Mouse (Mus musculus) liver (tissue): ENCODE data around the gene Rpl18.

Experiments used
- DNase-seq: peaks from one replicate; pipeline ENCODE4 v3.0.0-alpha.2; 2020; ENCODE audit warnings: mixed read lengths

Rpl18 gene

DNA sequence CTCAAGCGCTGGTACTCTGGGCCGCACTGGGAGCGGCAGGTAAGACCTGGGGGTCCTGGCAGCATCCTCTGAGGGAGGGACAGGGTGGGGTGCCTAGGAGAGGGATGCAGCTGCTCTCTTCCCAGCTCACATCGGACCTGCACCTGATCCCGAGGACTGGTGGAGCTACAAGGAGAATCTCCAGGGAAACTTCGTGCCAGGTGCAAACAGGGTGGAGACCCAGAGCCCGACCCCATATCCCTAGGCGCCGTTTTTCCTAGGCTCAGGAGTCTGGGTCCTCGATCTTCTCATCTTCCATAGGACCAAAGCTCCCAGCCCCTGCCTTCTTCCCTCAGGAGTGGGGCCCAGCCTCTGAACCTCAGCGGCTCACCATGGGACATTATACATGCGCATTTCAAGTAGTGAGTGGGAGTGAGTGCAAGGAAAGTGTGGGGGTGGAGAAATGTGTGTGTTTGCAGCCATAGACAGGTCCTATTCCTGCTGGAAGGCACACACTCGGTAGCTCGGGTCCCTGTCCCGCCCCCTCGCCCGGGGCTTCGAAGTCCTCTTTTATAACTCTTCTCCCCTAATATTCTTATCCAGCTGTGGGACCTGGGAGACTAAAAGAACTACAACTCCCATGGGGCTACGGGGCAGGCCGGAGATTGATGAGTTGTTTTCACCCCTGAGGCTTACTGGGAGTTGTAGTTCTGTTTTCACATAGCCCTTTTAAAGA lies 14.8 kb upstream of the Rpl18 start:
- DNase-seq: peak; percentile 47

DNA sequence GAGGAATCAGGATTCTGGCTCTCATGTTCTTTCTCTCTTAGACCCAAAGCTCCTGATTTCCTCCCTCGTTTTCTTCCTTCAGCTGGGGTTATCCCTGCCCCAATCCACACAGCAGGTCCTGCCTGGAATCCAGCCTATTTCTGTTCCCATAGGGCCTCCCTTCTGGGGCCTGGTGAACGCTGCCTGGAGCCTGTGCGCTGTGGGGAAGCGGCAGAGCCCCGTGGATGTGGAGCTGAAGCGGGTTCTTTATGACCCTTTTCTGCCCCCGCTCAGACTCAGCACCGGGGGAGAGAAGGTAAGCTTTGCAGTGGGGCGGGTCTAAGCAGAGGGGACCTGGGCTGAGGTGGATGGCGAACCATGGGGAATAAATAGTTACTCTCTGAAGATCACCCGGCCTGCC lies 14.2 kb upstream of the Rpl18 start:
- DNase-seq: no peak

DNA sequence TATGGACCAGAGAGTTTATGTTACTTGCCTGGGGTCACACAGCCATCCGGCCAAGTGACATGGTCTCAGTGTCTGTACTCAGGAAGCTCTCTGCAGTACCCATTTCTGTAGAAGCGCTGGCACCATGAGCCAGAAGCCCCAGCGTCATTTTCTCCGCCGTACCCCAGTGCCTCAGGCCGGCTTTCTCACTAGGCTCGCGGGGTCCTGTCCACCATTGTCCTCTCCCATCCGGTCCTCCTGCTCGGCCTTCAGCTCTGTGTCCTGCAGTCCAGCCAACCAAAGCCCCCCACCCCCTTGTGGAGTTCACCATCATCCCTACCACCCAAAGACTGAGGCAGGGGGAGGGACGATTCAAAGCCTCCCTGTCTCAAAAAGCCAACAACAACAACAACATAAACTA lies 13.7 kb upstream of the Rpl18 start:
- no peak for DNase-seq

DNA sequence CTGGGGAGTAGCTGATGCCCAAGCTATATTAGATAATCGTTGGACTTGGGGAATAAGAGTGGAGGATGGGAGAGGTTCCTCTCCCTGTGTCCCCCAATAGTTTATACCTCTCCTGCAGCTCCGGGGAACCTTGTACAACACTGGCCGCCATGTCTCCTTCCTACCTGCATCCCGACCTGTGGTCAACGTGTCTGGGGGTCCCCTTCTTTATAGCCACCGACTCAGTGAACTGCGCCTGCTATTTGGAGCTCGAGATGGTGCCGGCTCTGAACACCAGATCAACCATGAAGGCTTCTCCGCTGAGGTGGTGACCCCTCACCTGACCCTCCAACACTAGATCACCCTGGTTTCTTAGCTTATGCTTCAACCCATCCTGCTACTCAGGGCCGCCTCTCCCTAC lies 12.9 kb upstream of the Rpl18 start:
- no peak for DNase-seq

DNA sequence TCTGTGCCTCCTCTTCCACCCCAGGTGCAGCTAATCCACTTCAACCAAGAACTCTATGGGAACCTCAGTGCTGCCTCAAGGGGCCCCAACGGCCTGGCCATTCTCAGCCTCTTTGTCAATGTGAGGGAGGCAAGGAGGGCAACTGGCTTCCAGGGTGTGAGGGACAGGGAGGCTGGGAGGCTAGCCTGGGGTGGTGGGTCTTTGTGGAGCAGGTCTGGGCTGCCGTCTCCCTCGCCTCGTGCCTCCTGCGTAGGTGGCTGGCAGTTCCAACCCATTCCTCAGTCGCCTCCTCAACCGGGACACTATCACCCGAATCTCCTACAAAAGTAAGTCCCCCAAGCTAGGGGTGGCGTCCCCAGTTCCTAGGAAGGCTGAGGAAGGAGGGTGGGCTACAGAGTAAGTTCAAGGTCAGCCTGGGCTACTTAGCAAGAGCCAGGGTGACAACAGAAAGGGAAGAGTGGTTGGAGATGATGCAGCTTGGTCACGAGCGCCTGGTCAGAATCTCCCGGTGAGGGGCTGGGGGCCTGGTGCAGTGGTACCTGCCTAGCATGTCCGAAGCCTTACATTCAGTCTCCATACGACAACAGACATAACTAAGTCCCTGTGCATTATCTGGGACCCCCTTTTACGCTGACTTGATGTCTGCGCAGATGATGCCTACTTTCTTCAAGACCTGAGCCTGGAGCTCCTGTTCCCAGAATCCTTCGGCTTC lies 12.3 kb upstream of the Rpl18 start:
- DNase-seq: no peak

DNA sequence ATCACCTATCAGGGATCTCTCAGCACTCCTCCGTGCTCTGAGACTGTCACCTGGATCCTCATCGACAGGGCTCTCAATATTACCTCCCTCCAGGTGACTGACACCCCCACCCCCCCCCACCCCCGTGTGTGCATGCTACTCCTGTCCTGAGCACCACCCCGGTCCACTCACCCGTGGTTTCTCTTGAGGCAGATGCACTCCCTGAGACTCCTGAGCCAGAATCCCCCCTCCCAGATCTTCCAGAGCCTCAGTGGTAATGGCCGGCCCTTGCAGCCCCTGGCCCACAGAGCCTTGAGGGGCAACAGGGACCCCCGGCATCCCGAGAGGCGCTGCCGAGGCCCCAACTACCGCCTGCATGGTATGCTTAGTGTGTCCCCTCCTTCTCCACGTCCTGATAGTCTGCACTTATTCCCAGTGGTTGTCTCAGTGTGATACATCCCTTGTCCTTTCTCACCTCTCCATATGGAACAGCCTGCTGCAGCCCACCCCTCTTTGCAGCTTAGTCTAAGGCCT lies 11.7 kb upstream of the Rpl18 start:
- DNase-seq: no peak

DNA sequence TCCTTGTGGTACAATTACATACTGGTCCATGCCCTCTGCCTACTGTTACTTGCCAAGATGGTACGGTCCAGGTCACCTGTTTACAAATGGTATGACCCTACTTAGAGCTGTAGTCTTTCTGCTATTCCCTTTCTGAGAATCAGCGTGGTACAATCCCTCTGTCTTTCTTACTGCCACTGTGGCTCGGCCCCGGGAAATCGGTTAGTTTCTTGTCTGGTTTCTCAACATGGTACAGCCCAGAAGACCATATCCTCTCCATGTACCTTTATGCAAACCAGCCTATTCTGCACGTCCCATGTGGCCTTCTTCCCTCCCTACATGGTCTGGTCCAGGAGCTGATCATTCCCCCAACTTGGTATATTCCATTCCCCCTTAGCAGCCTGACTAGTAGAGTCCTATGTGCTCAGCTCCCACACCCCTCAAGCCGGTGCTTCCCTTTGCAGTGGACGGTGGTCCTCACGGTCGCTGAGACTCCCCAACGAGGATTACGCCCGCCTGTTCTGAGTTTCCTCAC lies 11.2 kb upstream of the Rpl18 start:
- DNase-seq: peak; percentile 52

DNA sequence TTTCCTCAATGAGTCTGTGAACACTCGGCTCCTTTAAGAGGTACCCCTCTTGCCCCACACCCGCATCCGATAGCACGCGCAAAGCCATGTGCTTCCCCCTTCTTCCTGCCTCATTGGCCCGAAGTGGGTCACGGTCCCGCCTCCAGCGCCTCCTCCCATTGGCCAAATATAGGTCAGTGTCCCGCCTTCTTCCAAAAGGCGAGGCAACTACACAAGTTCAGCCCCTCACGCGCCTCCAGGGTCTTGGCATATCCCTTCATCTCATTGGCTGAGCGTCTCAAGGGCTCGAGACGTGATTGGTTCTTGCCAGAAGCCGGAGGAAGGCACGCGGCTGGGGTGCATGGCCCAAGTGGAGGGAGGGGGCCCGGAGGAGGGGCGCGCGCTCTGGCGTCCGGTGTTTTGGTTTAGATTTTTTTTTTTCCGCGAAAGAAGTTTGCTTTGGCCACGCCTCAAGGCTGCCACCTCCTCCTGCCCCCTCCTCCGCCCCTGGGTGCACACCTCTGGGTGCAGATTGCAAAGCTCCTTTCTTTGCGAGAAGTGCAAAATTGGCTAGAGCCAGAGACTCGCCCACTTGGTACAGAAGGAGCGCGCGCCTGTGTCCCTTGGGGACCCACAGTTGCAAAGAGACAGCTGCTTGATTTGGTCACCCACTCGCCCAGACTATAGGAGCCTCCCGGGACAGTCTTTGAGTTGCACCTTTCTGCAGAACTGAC lies 10.4 kb upstream of the Rpl18 start, which contains the start of gene Dbp:
TSS of gene Dbp (plus strand) at position 359 of the 713 bp plus-strand sequence.
- DNase-seq: peak; percentile 95

DNA sequence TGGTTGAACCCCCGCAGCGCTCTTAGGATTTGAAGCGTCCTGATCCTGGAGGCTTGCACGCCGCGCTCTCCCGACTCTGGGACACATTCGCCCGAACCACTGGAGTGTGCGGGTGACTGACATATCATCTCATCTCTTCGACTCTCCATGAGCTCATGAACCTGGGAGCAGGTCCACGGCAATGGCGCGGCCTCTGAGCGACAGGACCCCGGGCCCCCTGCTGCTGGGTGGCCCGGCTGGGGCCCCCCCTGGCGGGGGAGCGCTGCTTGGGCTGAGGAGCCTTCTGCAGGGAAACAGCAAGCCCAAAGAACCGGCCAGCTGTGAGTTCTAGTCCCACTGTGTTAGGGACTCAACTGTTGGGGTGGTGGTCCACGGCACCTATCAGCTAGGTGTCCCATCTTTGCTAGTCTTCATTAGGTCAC lies 9.8 kb upstream of the Rpl18 start:
- DNase-seq: no peak

DNA sequence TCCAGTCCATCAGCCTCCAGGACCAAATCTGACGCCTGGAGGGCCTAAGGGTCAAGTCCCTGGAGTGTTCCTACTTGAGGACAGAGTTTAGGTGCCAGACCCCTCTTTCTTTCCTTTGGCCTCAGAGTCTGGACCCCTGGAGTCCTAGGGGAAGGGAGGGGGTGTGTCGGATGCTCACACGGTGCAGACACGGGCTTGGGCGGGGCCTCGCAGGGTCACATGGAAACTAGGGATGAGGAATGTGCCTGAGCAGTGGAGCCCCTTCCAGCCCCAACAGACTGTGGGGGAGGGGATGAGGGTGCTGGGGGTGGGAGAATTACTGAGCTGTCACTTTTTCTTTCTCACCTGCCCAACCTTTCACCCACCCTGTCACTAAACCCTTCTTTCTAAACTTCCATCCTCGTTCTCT lies 9.4 kb upstream of the Rpl18 start:
- peak; percentile 62 for DNase-seq

DNA sequence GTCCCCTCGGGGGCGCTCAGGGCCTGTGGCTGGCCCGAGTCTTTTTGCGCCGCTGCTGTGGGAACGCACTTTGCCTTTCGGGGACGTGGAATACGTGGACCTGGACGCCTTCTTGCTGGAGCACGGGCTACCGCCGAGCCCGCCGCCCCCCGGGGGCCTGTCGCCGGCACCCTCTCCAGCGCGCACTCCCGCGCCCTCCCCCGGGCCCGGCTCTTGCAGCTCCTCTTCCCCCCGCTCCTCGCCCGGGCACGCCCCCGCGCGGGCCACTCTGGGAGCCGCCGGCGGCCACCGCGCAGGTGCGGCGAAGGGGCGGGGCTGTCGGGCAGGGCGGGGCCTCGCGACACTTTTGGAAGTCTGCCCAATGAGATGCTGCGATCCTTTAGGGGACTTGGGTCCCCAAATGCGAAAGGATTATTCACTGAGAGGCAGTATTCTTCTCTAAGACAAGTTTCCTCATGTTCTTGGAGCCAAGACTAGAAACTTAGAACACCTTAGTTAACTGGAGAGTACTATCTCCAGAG lies 8.5 kb upstream of the Rpl18 start:
- peak; percentile 91 for DNase-seq

DNA sequence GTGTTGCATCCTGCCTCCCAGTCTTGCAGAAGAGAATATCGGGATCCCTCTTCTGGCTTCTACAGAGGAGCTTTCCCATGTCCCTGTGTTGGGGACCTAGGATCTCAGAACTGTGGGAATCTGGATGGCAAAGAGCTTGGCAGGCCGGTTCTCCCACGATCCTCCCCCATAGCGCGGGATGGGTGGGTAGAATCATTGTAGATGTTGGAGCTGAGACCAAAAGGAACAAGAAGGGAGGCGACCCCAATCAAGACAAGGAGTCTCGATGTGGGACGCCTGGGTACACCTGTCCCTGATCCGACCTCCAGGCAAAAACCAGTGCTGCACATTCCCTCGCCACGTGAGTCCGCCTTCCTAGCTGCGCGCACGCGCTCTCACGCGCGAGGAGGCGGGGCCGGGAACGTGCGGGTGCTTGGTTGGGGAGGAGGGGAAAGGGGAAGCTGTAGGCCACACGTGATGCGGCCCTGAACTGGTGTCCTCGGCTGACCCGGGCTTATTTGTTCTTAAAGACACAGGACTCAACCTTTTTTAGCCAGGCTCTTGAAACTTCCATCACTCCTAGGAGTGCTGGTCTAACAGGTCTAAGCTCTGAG lies 7.8 kb upstream of the Rpl18 start:
- peak; percentile 86 for DNase-seq

DNA sequence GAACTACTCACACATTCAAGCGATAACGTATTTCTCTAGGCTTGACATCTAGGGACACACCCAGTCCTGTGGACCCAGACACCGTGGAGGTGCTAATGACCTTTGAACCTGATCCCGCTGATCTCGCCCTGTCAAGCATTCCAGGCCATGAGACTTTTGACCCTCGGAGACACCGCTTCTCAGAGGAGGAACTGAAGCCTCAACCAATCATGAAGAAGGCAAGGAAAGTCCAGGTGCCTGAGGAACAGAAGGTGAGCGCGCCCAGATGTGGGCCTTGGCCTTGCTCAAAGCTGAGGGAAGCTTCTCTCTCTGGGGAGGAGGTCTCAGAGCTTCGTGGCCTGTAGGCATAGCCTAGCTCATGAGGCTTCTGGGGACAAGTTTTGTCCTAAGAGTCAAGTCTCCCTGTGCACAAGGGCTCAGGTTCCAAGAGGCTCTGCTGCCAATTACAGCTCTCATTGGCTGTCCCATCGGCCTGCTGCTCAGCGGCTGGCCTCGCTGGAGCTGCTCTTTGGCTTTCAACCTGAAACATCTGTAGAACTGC lies 7.0 kb upstream of the Rpl18 start:
- no peak for DNase-seq

DNA sequence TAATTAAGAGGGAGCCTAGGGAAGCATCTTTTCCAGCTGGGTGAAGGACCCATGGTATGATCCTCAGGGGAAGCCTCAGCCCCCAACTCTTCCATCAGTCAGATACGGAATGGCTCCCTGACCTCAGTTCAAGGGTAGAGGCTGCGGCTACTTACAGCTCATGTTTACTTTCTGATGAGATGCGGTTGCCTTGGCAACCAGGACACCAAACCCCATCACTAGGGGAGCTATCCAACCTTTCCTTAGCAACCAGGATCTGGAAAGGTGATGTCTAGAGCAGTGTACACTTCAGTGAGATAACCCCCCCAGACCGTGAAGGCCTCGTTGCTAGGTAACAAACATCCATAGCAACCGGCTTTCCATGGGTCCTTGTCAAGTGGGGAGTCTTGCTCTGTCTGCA lies 6.2 kb upstream of the Rpl18 start:
- no peak for DNase-seq

DNA sequence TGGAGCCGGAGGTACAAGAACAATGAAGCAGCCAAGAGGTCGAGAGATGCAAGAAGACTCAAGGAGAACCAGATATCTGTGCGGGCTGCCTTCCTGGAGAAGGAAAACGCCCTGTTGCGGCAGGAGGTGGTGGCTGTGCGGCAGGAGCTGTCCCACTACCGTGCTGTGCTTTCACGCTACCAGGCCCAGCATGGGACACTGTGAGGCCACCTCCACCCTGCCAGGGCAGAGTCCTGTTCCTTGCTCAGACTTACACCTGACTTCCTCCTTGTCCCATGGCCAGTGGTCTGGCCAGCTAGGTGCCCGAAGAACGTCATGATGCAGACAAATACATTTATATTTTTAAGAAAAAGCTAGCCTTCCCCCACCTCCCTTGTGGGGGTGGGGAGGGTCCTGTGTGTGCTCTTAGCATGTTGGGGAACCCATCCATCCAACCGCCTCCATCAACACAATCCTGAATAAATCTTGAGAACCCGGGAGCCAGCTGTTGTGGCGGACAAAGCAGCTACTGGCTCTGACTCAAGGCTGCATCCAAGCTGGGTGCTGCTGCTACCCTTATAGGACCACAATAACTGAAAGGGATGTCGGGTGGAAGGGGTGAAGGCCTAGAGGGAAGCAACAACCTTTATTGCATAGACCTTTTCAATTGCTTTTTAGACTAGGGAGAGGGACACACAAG lies 5.4 kb upstream of the Rpl18 start:
- DNase-seq: no peak

DNA sequence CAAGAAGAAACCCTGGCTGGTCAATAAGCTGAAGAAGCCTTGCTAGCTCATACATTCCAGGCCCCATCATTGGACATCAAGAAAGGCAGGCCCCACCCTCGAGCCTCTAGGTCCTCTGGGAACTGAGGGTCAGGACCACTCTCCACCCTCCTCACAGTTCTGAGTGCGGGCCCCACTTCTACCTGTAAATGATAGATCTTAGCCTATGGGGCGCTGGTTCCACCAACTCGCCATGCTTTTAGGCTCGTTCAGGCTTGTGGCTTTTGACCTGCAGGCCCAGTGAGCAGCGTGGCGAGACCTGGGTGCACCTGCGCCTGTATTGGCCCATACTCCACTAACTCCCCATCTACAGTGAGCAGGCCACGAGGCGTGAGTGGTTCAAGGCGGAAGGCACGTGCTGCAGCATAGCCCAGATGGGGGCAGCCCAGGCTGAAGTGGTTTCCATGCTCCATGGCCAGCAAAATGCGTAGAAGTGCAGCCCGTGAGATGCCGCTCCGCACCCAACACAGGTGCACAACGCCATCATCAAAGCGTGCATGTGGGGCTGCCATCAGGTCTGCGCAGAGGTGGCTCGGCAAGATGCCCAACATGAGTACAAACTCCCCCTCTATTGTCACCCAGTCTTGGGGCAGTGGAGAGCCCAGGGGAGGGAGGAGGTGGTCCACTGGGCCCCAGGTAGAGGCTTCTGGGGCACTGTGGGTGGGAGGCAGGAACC lies 4.6 kb upstream of the Rpl18 start:
- no peak for DNase-seq

DNA sequence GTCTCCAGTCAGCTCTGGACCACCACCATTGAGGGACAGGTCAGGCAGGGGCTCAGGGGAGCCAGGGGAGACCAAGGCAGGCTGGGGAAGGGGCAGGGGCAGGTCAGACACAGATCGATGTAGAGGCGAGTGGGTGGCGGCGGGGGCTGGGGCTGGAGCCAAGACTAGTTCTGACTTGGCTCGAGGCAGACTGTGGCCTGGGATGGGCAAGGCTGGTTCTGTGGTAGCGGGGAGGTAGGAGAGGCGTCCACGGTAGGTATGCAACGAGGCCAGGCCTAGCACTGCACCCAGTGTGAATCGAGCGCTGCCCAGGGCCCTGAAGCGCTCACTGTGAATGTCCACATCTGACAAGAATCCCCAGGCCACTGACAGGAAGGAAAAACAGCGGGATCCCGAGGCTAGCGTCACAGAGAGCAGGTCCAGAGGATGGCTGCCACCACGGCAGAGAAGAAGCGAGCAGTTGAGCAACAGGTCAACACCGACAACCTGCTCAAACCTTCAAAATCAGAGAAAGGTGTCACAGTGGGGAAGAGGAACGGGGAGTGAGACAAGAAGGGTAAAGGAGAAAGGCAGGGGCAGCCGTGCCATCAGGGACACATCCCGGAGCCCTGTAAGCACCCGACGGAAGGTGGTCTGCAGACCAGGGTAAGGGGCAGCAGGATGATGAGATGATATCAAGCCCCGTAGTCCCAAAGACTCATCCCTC lies 3.8 kb upstream of the Rpl18 start:
- DNase-seq: no peak

DNA sequence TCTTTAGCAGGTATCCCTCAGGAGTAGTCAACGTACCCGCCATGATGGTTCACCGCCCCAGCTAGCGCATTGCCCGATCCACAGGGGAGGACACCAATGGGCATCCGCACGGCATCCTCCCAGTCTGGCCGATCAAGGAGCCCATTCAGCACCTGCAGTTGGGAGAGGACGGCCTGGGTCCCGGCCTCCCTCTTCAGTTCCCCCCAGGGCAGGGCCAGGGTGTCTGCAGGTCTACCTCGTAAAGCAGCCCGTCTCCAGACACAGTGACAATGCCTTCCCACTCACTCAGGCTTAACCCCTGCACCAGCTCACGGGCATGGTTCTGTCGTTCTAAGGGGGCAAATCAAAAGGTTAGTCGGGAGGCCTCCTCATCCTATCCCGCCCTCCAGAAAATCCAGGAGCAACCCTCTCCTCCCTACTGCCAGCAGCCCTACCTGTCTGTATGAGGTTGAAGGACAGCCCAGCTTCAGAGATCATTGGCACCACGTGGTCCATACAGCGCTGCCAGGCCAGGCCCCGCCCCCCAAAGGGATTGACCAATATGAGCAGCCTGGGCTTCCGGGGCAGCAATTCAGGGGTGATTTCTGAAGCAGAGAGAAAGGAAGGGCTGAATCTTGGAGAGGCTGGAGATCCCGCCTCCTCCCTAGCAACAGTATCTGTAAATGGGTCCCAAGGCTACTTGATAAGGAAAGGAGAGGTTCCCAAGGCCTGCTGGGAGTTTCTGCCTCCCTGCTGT lies 3.1 kb upstream of the Rpl18 start:
- DNase-seq: no peak

DNA sequence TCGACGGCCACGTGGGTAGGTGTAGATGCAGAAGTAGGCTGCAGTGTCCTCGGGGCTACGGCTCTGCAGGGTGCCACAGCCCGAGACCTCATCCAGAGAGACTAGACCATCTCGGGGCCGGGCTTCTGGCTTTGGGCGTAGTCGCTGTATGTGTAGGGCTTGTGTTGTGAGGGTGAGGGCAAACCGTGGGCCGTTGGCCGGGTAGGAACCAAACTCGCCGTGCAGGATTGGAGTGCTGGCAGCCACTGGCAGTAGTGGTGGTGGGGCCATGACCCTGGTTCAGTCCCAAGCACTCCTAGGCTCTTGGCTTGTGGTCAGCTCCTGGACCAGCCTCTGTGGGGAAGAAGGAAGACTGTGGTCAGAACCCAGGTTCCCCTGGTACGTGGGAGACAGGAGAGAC lies 1.9 kb upstream of the Rpl18 start:
- no peak for DNase-seq
